Mouse (Mus musculus) brain, embryonic 14.5 days (tissue): ENCODE measurements at regions not wholly inside any gene's neighbourhood (a gene's known extent, or its start where the extent isn't known, plus 50 kb on each side); places are given as distances from the start of the nearest gene placed in this dataset.

Source experiments
- CTCF ChIP-seq: fragments of 200-500 bp; IDR thresholded peaks from 2 replicates; pipeline ENCODE4 v1.5.1; 2012; ENCODE audit warnings: inconsistent platforms, mild to moderate bottlenecking, moderate library complexity, borderline replicate concordance; ENCODE audit not compliant: insufficient read depth, insufficient read length; ENCODE audit errors: extremely low read depth
- POLR2A ChIP-seq: fragments of 200-500 bp; IDR thresholded peaks from 2 replicates; pipeline ENCODE4 v1.6.1; 2012; ENCODE audit warnings: mild to moderate bottlenecking, inconsistent platforms, borderline replicate concordance; ENCODE audit not compliant: poor library complexity, insufficient read depth, insufficient read length, severe bottlenecking; ENCODE audit errors: extremely low read depth

- no peak for TF ChIP-seq CTCF
- TF ChIP-seq POLR2A: no peak
Observed at GRCm38 (mm10) chr11:22440521-22440920, 71.4 kb upstream of the Tmem17 start.
